Mouse (Mus musculus) effector memory CD4-positive, alpha-beta T cell, adult 7 months (primary cell): Measurements from ENCODE around the gene Ccdc169. TPM values are rescaled to one million over a fixed set of nuclear protein-coding genes. Genes with fewer than 3 reads are reported as not detected.

ENCODE experiments used
- polyA plus RNA-seq: library from polyadenylated mRNA; unstranded; fragments of 100-300 nt; shearing (Covaris generic); gene quantifications from one replicate; pipeline ENCODE4 v1.2.1, GENCODE M21; 2017

The Ccdc169 gene
- not detected for polyA plus RNA-seq

DNA sequence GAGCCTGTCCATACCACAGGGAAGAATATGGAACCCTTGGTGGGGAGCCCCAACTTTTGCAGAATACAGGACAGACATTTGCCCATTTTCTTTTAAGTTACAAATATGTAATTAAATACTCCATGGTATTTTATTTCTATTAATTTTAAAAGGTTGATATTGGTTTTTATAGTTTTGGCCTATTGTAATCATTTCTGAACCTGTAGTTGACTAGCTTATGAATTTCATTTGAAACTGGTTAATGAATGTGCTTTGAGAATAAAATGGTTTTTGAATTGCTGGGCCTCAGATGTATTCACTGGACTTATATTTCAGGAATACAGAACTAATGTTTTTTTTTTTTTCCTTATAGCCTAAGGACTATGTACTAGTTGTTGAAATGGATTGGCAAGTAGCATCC is at the start of gene Ccdc169:
Ccdc169 (plus strand) TSS at position 301 of the 400 bp plus-strand sequence.

DNA sequence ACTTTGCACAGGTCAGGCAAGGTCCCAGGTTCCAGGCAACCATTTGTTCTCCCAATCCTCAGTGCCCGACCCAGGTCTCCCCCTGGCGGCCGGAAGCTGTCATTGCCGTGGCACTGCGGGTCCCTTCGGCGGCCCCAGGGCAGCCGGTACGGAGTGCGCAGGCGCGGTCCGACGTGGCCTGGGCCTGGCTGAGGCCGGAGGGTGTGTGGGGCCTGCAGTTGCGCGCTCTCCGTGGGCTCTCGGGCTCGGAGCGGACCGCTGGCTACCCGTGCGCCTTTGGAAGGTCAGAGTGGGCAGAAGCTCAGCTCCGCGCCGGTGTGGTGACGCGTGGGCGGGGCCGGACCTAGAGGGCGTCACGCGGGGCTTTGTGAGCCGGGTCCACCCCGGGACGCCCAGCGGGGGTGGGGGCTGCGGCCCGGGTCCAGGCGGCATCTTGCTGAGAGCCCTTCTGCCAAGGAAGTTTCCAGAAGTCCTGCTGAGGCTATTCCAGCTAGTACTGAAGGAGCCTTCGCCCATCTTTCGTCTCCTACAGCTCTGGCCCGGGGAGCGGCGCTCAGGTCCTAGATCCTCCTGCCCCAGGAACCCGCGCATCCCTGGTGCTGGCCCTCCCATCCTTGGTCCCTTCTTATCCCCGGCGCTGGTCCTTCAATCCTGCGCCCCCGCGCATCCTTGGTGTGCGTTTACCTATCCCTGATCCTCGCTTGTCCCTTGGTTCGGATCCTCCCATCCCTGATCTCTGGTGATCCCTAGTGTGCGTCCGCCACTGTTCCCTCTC is 25.0 kb upstream of the Ccdc169 start, which contains the start of gene Spg20:
Spg20 (plus strand) TSS at position 174 of the 775 bp plus-strand sequence.

GRCm38 (mm10) chr3:55181766-55182165 is 44.6 kb downstream of the Ccdc169 start, which contains the start of gene Sohlh2:
Gene Sohlh2 (plus strand): TSS chr3:55182028.

Other genes starting within 250 kb of the Ccdc169 start
- not detected for gene Sertm1, start 221.5 kb upstream of the Ccdc169 start, polyA plus RNA-seq
- 0.30 TPM for gene Ccna1, start 81.8 kb upstream of the Ccdc169 start, polyA plus RNA-seq
- gene Spg20, start 25.2 kb upstream of the Ccdc169 start, polyA plus RNA-seq, result 18.0 TPM
- not detected for gene Sohlh2, start 44.7 kb downstream of the Ccdc169 start, polyA plus RNA-seq
- gene Dclk1, start 105.0 kb downstream of the Ccdc169 start, polyA plus RNA-seq, result 0.80 TPM